Mouse (Mus musculus): ENCODE measurements around the gene Tifa. TPM values are rescaled to one million over a fixed set of nuclear protein-coding genes. Genes with fewer than 3 reads are reported as not detected.

The Tifa gene
- polyA plus RNA-seq, 1 experiment from 2014 or later: 7.4 TPM

DNA sequence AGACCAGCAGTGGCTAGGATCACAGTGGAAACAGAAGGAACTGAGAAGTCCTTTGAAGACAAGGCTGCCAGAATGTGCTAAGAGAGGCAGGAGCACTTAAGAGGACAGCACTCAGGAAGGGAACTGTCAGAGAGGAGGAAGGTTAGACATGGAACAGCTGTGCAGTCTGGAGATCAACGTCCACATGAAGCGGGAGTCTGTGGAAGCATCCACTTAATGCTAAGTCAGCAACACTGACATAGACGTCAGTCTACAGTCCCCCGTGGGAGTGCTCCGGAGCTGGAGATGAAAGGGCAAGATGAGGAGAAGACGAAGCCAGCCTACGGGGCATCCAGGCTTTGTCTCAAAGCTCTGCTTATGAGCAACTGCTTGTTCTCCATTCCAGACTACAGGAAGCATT is 37.5 kb downstream of the Tifa start:
- Histone ChIP-seq H3K4me1 (ENCODE audit: control insufficient read depth, insufficient read depth, low read length) (peaks cover 22% of the 10 kb centered on the region; the same call in 1 of the 2 replicates), H3K27ac (ENCODE audit: low read length) (peak overlapping the region; percentile 12), H3K4me2 (ENCODE audit: low read depth, low read length) (0 out of 2 replicates have a peak overlapping the region, but pooled peaks have one; percentile 0), H3K27me3 (ENCODE audit: control insufficient read depth, insufficient read depth, low read length) (no peaks in the 10 kb centered on the region), H3K9me3 (replicated peaks; ENCODE audit: control insufficient read depth, low read length) (no peaks in the 10 kb centered on the region), H3K4me3 (replicated peaks; ENCODE audit: low read length) (no peak overlapping the region), H3K36me3 (ENCODE audit: control insufficient read depth, insufficient read depth, low read length) (no peaks in the 10 kb centered on the region), H3K9ac (ENCODE audit: low read length) (no peak overlapping the region)
- ATAC-seq (ENCODE audit: insufficient read depth, low FRiP score): peak; percentile 80
- 25% methylated on average over 7 of the region's 7 CpGs for WGBS

DNA sequence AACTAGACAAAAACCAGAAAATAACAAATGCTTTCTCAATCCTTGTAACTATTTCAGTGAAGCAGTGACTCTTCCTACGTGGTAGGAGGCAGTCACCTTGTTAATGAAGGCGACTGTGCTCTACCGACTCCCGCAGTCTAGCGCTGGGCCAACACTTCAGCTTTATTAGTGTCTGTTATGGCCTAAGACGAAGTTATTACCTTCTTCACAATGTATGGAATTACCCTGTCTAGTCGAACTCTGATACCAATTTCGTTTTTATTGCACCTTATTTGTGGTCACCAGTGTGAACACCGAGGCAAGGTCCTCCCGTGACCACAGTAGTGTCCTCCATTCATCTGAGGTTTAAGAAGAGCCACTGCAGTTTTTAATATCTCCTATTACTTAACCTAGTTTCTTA is 40.6 kb downstream of the Tifa start:
- Histone ChIP-seq H3K27me3 (ENCODE audit: control insufficient read depth, insufficient read depth, low read length) (no peaks in the 10 kb centered on the region), H3K36me3 (ENCODE audit: control insufficient read depth, insufficient read depth, low read length) (no peaks in the 10 kb centered on the region), H3K9ac (ENCODE audit: low read length) (no peak overlapping the region), H3K27ac (ENCODE audit: low read length) (no peak overlapping the region), H3K4me3 (replicated peaks; ENCODE audit: low read length) (no peak overlapping the region), H3K9me3 (replicated peaks; ENCODE audit: control insufficient read depth, low read length) (no peaks in the 10 kb centered on the region), H3K4me1 (ENCODE audit: control insufficient read depth, insufficient read depth, low read length) (peaks cover 16% of the 10 kb centered on the region; the same call in 1 of the 2 replicates), H3K4me2 (ENCODE audit: low read depth, low read length) (no peak overlapping the region)
- no peak for ATAC-seq (ENCODE audit: insufficient read depth, low FRiP score)
- WGBS: 89% methylated on average over 10 of the region's 10 CpGs

DNA sequence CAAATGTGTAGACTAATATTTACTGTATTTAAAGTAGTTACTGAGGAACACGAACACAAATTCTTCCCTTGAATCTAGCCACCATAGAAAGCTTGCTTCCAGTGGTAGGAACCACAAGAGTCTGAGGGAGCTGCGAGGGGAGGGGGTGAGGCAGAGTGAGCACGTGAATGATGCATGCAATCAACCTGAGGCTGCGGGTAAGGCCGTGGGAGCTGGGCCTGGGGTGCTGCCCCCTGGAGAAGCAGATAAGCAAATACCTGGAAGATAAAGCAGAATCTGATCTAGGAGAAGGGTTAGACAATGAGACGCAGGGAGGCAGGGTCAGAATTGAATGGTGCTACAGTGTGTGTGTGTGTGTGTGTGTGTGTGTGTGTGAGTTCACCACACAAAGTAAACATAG is 41.5 kb downstream of the Tifa start:
- Histone ChIP-seq H3K4me1 (ENCODE audit: control insufficient read depth, insufficient read depth, low read length) (peaks cover 20% of the 10 kb centered on the region), H3K27ac (ENCODE audit: low read length) (no peak overlapping the region), H3K9me3 (replicated peaks; ENCODE audit: control insufficient read depth, low read length) (no peaks in the 10 kb centered on the region), H3K4me2 (ENCODE audit: low read depth, low read length) (no peak overlapping the region), H3K27me3 (ENCODE audit: control insufficient read depth, insufficient read depth, low read length) (no peaks in the 10 kb centered on the region), H3K4me3 (replicated peaks; ENCODE audit: low read length) (no peak overlapping the region), H3K36me3 (ENCODE audit: control insufficient read depth, insufficient read depth, low read length) (no peaks in the 10 kb centered on the region), H3K9ac (ENCODE audit: low read length) (no peak overlapping the region)
- WGBS: 55% methylated on average over 6 of the region's 6 CpGs
- ATAC-seq (ENCODE audit: insufficient read depth, low FRiP score): no peak

DNA sequence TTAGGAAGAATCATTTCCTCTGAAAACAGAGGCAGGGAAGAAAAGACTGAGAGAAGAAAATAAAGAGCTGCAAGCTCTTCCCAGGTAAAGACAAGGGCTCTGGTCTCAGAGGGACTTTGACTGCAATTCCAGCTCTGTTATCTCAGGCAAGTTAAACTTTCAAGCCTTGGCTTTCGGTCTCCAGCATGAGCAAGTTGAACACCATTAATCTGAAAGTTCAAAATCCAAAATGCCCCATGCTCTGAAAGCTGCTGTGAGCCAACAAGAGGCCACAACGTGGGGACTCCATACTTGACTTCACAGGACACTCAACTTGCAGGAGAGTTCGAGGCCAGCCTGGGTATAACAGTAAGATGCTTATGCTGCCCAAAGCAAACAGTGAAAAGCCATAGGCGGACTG is 44.4 kb downstream of the Tifa start:
- WGBS: 73% methylated on average over 4 of the region's 4 CpGs
- H3K27me3 ChIP-seq (ENCODE audit: control insufficient read depth, insufficient read depth, low read length): no peaks in the 10 kb centered on the region
- no peaks in the 10 kb centered on the region for H3K9me3 ChIP-seq (replicated peaks; ENCODE audit: control insufficient read depth, low read length)
- no peak overlapping the region for H3K9ac ChIP-seq (ENCODE audit: low read length)
- peaks cover 14% of the 10 kb centered on the region for H3K4me1 ChIP-seq (ENCODE audit: control insufficient read depth, insufficient read depth, low read length)
- no peak overlapping the region for H3K4me2 ChIP-seq (ENCODE audit: low read depth, low read length)
- H3K4me3 ChIP-seq (replicated peaks; ENCODE audit: low read length): no peak overlapping the region
- no peak overlapping the region for H3K27ac ChIP-seq (ENCODE audit: low read length)
- no peaks in the 10 kb centered on the region for H3K36me3 ChIP-seq (ENCODE audit: control insufficient read depth, insufficient read depth, low read length)
- no peak for ATAC-seq (ENCODE audit: insufficient read depth, low FRiP score)

DNA sequence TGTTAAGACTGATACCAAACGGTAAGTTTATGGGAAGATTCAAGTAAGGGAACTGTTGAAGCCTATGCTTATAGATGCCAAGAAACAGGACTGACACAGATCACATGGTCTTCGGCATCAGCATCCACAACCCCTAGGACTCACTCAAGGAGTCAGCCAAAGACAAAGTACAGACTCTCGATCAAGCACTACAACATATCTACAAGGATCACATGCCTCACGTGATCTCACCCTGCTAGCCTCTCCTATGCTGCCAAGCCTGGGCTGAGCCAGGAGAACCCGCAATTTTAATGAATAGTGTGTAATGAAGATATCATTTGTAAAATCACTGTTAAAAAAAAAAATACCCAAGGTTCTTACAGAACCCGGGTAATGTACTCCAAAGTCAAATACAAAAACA is 46.0 kb downstream of the Tifa start:
- Histone ChIP-seq H3K9me3 (replicated peaks; ENCODE audit: control insufficient read depth, low read length) (no peaks in the 10 kb centered on the region), H3K4me2 (ENCODE audit: low read depth, low read length) (peak overlapping the region; percentile 81), H3K4me3 (replicated peaks; ENCODE audit: low read length) (no peak overlapping the region), H3K27me3 (ENCODE audit: control insufficient read depth, insufficient read depth, low read length) (no peaks in the 10 kb centered on the region), H3K36me3 (ENCODE audit: control insufficient read depth, insufficient read depth, low read length) (no peaks in the 10 kb centered on the region), H3K4me1 (ENCODE audit: control insufficient read depth, insufficient read depth, low read length) (peaks cover 14% of the 10 kb centered on the region), H3K9ac (ENCODE audit: low read length) (0 out of 2 replicates have a peak overlapping the region, but pooled peaks have one; percentile 18), H3K27ac (ENCODE audit: low read length) (no peak overlapping the region)
- WGBS: 68% methylated on average over 6 of the region's 6 CpGs
- no peak for ATAC-seq (ENCODE audit: insufficient read depth, low FRiP score)

DNA sequence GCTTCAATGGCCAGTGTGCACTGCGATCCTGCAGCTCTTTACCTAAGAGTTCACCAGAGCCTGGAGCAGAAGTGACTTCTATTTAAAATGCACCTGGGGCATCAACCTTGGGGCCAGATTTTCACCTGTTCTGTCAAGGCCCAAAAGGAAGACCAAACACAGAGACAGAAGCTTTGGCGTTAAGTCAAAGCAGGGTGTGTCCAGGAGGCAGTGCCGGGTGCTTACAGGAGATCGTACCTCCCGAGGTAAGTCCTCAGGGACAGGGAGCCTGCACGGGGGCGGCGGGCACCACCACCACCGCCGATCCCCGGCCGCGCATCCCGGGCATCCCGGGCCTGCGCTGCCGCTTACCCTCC is 47.2 kb downstream of the Tifa start:
- H3K27ac ChIP-seq (ENCODE audit: low read length): peak overlapping the region; percentile 97
- H3K9ac ChIP-seq (ENCODE audit: low read length): peak overlapping the region; percentile 79
- no peaks in the 10 kb centered on the region for H3K27me3 ChIP-seq (ENCODE audit: control insufficient read depth, insufficient read depth, low read length)
- H3K9me3 ChIP-seq (replicated peaks; ENCODE audit: control insufficient read depth, low read length): no peaks in the 10 kb centered on the region
- H3K4me1 ChIP-seq (ENCODE audit: control insufficient read depth, insufficient read depth, low read length): peaks cover 14% of the 10 kb centered on the region
- 1% methylated on average over 16 of the region's 17 CpGs for WGBS
- ATAC-seq (ENCODE audit: insufficient read depth, low FRiP score): no peak
- peak overlapping the region; percentile 85 for H3K4me3 ChIP-seq (replicated peaks; ENCODE audit: low read length)
- peak overlapping the region; percentile 81 for H3K4me2 ChIP-seq (ENCODE audit: low read depth, low read length)
- no peaks in the 10 kb centered on the region for H3K36me3 ChIP-seq (ENCODE audit: control insufficient read depth, insufficient read depth, low read length)

DNA sequence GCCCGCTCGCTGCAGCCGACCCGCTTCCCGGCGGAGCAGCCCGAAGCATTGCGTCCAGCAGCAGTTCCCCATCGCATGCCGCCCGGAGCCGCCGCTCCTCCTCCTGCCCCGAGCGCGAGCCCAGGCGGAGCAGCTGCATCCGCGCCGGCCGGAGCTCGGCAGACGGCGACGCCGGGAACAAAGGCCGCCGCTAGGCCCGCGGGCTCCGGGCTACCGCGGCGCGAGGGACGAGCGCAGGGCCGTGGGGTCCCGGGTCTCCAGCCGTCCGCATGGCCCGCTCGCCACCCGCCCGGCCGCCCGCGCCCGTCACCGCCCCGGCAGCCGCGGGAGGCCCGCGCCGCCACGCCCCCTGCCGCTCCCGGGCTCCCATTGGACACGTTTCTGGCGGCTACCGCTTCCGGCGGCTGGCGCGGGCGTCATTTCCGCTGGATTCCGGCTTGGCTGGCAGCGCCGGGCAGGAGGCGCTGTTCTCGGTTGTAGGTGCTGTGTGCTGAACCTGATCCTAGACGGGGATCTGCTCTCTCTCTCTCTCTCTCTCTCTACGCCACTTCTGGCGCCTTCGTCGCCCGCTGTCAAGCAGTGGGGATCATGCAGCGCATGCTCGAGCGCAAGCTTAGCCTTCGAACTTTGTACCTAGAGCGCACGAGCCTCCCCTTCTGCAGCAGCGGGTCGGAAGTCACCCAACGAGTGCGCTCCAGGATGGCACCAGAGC is 47.7 kb downstream of the Tifa start, which contains the start of gene Ap1ar:
Gene Ap1ar, minus strand, starts transcription at position 370 of the 712 bp plus-strand sequence.
- Histone ChIP-seq H3K4me3 (replicated peaks; ENCODE audit: low read length) (peak within 1 kb of the TSS; percentile 85), H3K36me3 (ENCODE audit: control insufficient read depth, insufficient read depth, low read length) (no peaks in the 10 kb centered on the region), H3K4me2 (ENCODE audit: low read depth, low read length) (peak within 1 kb of the TSS; percentile 81), H3K4me1 (ENCODE audit: control insufficient read depth, insufficient read depth, low read length) (peaks cover 14% of the 10 kb centered on the region), H3K9me3 (replicated peaks; ENCODE audit: control insufficient read depth, low read length) (no peaks in the 10 kb centered on the region), H3K27ac (ENCODE audit: low read length) (peak within 1 kb of the TSS; percentile 97), H3K9ac (ENCODE audit: low read length) (peak within 1 kb of the TSS; percentile 79), H3K27me3 (ENCODE audit: control insufficient read depth, insufficient read depth, low read length) (no peaks in the 10 kb centered on the region)
- ATAC-seq (ENCODE audit: insufficient read depth, low FRiP score): peak; percentile 96
- WGBS: under 1% methylated on average over 79 of the region's 89 CpGs

DNA sequence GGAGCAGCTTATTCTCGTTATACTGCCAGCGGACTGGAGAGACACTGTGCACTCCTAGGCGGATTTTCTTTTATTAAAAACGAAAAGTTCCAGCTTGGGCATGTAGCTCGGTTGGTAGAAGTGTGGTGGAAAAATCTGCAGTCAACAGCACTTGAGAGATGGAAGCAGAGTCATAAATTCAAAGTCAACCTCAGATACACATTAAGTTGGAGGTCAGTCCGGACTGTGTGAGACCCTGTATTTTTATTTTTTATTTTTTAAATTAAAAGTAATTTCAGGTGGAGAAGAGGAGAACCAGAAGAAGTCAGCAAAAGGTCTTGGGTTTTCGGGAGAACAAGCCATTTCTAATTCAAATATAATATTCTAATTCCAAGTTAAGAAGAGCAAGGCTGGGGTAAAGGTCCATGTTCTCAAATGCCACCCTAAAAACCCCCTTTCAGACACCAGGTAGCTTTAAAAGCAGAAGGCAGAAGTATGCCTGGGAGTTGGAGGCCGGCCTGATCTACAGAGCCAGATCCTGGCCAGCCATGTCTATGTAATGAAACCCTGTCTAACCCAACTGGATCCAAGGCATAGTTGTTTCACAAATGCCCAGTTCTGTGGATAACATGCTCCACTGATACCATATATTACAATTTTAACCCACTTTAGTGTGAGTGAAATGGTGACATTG is 48.5 kb downstream of the Tifa start:
- H3K9me3 ChIP-seq (replicated peaks; ENCODE audit: control insufficient read depth, low read length): no peaks in the 10 kb centered on the region
- 28% methylated on average over 8 of the region's 8 CpGs for WGBS
- peak overlapping the region; percentile 79 for H3K9ac ChIP-seq (ENCODE audit: low read length)
- H3K4me1 ChIP-seq (ENCODE audit: control insufficient read depth, insufficient read depth, low read length): peaks cover 14% of the 10 kb centered on the region
- no peaks in the 10 kb centered on the region for H3K27me3 ChIP-seq (ENCODE audit: control insufficient read depth, insufficient read depth, low read length)
- H3K4me3 ChIP-seq (replicated peaks; ENCODE audit: low read length): peak overlapping the region; percentile 85
- no peak for ATAC-seq (ENCODE audit: insufficient read depth, low FRiP score)
- peak overlapping the region; percentile 64 for H3K4me2 ChIP-seq (ENCODE audit: low read depth, low read length)
- peak overlapping the region; percentile 97 for H3K27ac ChIP-seq (ENCODE audit: low read length)
- no peaks in the 10 kb centered on the region for H3K36me3 ChIP-seq (ENCODE audit: control insufficient read depth, insufficient read depth, low read length)

DNA sequence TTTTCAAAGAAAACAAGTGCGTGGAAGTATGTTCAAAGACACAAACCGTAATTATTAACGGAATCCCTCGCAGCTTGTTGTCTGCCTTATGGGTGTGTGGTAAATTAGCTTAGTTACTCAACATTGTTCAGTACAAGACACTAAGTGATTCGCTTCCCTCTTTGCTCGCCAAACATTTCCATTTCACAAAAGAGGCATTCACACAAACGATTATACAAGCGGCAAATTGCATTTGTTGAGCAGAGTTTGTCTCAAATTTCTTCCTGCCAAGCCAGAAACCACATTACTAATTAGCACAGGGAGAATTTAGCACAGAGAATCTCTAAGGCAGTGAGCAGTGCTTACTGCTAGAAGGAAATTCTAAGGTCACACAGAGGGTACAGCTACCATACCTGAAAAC is 52.3 kb downstream of the Tifa start:
- H3K27ac ChIP-seq (ENCODE audit: low read length): no peak overlapping the region
- no peak for ATAC-seq (ENCODE audit: insufficient read depth, low FRiP score)
- no peaks in the 10 kb centered on the region for H3K27me3 ChIP-seq (ENCODE audit: control insufficient read depth, insufficient read depth, low read length)
- no peaks in the 10 kb centered on the region for H3K4me1 ChIP-seq (ENCODE audit: control insufficient read depth, insufficient read depth, low read length)
- H3K4me3 ChIP-seq (replicated peaks; ENCODE audit: low read length): no peak overlapping the region
- H3K9ac ChIP-seq (ENCODE audit: low read length): no peak overlapping the region
- no peaks in the 10 kb centered on the region for H3K36me3 ChIP-seq (ENCODE audit: control insufficient read depth, insufficient read depth, low read length)
- H3K9me3 ChIP-seq (replicated peaks; ENCODE audit: control insufficient read depth, low read length): no peaks in the 10 kb centered on the region
- 82% methylated on average over 8 of the region's 8 CpGs for WGBS
- no peak overlapping the region for H3K4me2 ChIP-seq (ENCODE audit: low read depth, low read length)

Data from stomach, embryonic 16.5 days (tissue).